Mouse (Mus musculus) left cerebral cortex, adult 18-20 months (tissue): ENCODE results near the gene Ptpn18. TPM values are rescaled to one million over a fixed set of nuclear protein-coding genes. Genes with fewer than 3 reads are reported as not detected.
"Not testable (repeated sequence)": the region's sequence is repeated elsewhere in the genome, so short reads cannot be mapped to it uniquely, and the experiment has no call there.

Source experiments
- DNase-seq, 2 experiments: peaks; one replicate each; pipeline ENCODE4 v3.0.0; 2021 to 2022; ENCODE audit warnings: low spot score in 2 of 2, mixed read lengths in 1 of 2
- microRNA-seq, 2 experiments: library from miRNA; unstranded; fragments of <30 nt; microRNA quantifications; one replicate each; pipeline ENCODE4 v1.2.0; 2021
- total RNA-seq, 2 experiments: library from RNA; stranded (reverse); gene quantifications; 2 replicates each; pipeline ENCODE4 v1.2.3; 2021

The Ptpn18 gene
- total RNA-seq, 2 experiments from 2014 or later = 3.0 to 4.5 TPM

GRCm38 (mm10) chr1:34513068-34513467 is 53.5 kb downstream of the Ptpn18 start:
- no peak for DNase-seq

DNA sequence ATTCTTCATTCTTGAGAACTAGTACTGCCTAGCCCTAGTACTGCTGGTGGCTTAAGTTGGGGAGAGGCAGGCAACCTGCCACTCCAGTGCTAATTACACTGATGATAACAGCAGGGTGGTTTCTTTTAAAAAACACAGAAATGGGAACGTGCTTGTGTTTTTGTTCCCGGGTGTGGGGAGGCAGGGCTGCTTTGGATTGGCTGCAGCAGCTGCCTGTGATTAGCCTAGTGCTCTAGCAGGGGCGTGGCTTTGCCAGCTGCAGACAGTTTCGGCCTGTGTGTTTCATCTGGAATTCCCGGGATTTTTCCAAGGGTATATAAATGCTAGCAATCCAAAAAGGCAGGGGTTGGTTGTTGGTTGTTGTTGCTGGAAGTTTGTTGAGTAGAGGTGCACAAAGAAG is 57.0 kb downstream of the Ptpn18 start:
- no peak for DNase-seq

- not testable (repeated sequence) for DNase-seq
Measured at GRCm38 (mm10) chr1:34517297-34517696, 57.7 kb downstream of the Ptpn18 start.

DNA sequence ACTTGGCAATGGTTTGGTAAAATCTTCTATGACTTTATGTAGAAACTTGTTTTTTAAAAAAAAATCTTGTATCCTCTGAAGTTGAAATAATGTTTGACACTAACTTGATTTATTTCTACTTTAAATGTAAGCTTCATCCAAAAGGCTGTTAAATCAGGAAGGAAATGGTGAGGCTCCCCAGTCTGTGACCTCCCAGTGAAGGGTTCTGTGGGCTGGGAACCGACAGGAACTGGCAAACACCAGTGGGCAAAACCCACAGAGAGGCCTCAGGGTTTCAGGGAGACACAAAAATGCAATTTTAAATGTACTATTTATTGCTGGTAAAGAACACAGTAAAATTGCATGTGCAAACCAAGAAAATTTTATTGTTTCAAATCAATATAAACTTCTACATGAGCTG is 58.2 kb downstream of the Ptpn18 start:
- not testable (repeated sequence) for DNase-seq

DNA sequence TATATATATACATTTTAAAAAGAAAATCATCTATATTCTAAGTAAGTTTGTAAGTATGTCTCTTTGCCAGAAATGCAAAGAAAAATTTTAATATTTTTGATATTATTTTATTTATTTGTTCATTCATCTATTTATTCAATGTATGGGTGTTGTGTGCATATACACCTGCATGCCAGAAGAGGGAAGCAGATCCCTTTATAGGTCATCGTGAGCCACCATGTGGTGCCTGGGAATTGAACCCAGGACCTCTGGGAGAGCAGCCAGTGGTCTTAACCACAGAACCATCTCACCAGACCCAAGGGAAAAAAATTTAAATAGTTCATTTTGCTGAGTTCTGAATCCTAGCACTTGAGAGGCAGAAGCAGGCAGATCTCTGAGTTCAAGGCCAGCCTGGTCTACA is 58.7 kb downstream of the Ptpn18 start:
- DNase-seq = no peak

- DNase-seq = no peak
Measured at GRCm38 (mm10) chr1:34522205-34522849, 62.8 kb downstream of the Ptpn18 start.

DNA sequence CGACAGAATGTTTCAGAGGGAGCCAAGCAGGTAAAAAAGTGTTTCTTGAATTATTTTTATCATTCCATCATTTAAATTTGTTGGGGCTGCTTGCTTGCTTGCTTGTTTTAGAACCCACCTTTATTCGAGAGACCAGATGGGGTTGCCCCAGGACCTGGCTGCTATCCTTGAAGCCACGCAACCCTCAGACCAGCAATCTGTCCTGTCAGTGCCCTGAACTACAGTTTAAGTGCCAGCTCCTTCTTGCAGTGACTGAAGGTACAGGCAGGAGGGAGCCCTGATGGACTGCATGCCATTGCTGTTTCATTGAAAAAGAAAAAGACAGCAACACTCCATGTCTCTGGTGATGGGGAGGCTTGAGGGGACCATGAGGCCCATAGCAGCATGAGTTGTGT is 63.3 kb downstream of the Ptpn18 start:
- DNase-seq = no peak

DNA sequence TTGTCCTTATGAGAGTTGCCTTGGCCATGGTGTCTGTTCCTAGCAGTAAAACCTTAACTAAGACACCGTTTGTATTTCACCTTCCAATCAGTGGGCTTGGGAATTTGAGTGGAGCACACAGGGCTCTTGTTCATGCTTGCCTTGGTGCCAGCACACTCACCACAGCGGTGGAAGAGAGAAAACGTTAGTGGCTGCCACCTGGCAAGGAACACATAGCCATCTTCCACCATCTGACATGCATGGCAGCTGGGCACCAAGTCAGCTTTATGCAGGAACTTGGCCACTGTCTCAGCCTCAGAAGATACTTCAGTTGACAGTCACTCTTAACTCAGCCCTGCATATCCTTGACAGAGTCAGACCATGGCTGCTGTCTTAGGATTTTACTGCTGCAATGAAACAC is 64.1 kb downstream of the Ptpn18 start:
- no peak for DNase-seq

Small RNA genes lying within 50 kb of the gene (microRNA-seq; reads per million reads assigned to microRNA genes)
- gene Mir5103 = 0.42 to 0.99 reads per million in 2 experiments

Other genes starting within 250 kb of the Ptpn18 start
- gene Ccdc115, start 20.1 kb upstream of the Ptpn18 start, total RNA-seq = 10 to 100 TPM; 12.9 to 15.9 TPM
- 10 to 100 TPM; 34.2 to 36.5 TPM for gene Imp4, start 19.9 kb upstream of the Ptpn18 start, total RNA-seq
- gene Prss39, start 38.6 kb downstream of the Ptpn18 start, total RNA-seq = not detected
- gene Cfc1, start 75.9 kb downstream of the Ptpn18 start, total RNA-seq = not detected
- gene Prss40, start 101.2 kb downstream of the Ptpn18 start, total RNA-seq = not detected
- gene Amer3, start 119.9 kb downstream of the Ptpn18 start, total RNA-seq = 10 to 100 TPM; 24.7 to 25.0 TPM